In the genomic region with DNA sequence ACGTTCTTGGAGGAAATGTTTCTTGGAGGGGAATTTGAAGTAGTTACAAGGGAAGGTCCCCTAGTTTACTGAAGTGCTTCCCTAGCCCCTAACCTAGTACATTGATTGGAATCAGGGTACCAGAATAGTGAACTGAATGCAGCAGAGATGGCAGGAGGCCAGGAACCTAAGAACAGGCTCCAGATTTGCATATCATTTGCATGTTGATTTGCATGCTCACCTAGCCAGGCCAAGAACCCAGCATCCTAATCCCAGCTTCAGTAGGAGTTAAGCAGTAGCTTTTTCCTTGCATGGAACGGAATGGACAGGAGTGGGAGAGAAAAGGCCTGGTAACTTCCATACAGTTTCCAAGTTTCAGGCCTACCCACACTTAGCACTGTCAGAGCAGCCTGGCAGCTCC, we compare ENCODE assay signal across 19 mouse cellular contexts. TPM values are rescaled to one million over a fixed set of nuclear protein-coding genes. Genes with fewer than 3 reads are reported as not detected.
DNase-seq lines count a peak whose midpoint lies in the region; ATAC-seq and TF ChIP-seq lines count a peak whose summit lies in the region.
"Had no signal": no experiment of that assay in that cellular context is flagged by ENCODE, and none has a peak within 500 bp of the region (broad histone marks: within the 10 kb centered on the region; RNA-seq: fewer than 3 reads in every experiment).

No protein-coding gene starts in this region.

- WGBS in forebrain, embryonic 12.5 days: 65% methylated on average over 2 of the region's 2 CpGs
- WGBS in forebrain, embryonic 10.5 days: 81% methylated on average over 2 of the region's 2 CpGs
- 42% methylated on average over 2 of the region's 2 CpGs for WGBS in midbrain, embryonic 15.5 days

- no peaks in the 10 kb centered on the region for H3K36me3 ChIP-seq in forebrain, embryonic 12.5 days (replicated peaks)
- H3K36me3 ChIP-seq in forebrain, embryonic 10.5 days (replicated peaks): no peaks in the 10 kb centered on the region
- H3K36me3 ChIP-seq in midbrain, embryonic 15.5 days (replicated peaks): no peaks in the 10 kb centered on the region
- H3K36me3 ChIP-seq: limb, embryonic 12.5 days had no signal

- peaks cover 59% of the 10 kb centered on the region for H3K4me1 ChIP-seq in forebrain, embryonic 12.5 days
- peaks cover 24% of the 10 kb centered on the region for H3K4me1 ChIP-seq in forebrain, embryonic 10.5 days
- H3K4me1 ChIP-seq in midbrain, embryonic 15.5 days: peaks cover 70% of the 10 kb centered on the region

- H3K4me3 ChIP-seq in forebrain, embryonic 12.5 days (replicated peaks): no peak overlapping the region
- no peak overlapping the region for H3K4me3 ChIP-seq in forebrain, embryonic 10.5 days
- H3K4me3 ChIP-seq in left cerebral cortex, adult 2 months: no peak overlapping the region
- no peak overlapping the region for H3K4me3 ChIP-seq in midbrain, embryonic 15.5 days
- H3K4me3 ChIP-seq: limb, embryonic 12.5 days had no signal

- H3K9ac ChIP-seq in forebrain, embryonic 12.5 days: no peak overlapping the region
- H3K9ac ChIP-seq in midbrain, embryonic 15.5 days: no peak overlapping the region
- H3K9ac ChIP-seq: limb, embryonic 12.5 days; liver, embryonic 14.5 days had no signal

- no peak for DNase-seq in forebrain, embryonic 10.5 days (ENCODE audit: extremely low spot score, low spot score)
- DNase-seq in left cerebral cortex, adult 2 months (ENCODE audit: extremely low spot score in 1 of 2, low spot score in 2 of 2): no peak
- DNase-seq in left cerebral cortex, postnatal 4 days: no peak
- peak; percentile 55 for DNase-seq in brain, adult 2 months (ENCODE audit: low read depth, low spot score)
- DNase-seq in frontal cortex, postnatal 36 days (ENCODE audit: low spot score in 2 of 2): no peak
- DNase-seq in adrenal gland, adult 2 months: no peak
- DNase-seq: adrenal gland, postnatal 36 days; thymus, postnatal 25 days had no signal

- no peak for TF ChIP-seq CTCF in left cerebral cortex, adult 2 months (IDR thresholded peaks at IDR 0.05)

- H3K27me3 ChIP-seq in forebrain, embryonic 12.5 days: peaks cover 41% of the 10 kb centered on the region
- H3K27me3 ChIP-seq in forebrain, embryonic 10.5 days (ENCODE audit: poor library complexity, severe bottlenecking): peaks cover 53% of the 10 kb centered on the region
- H3K27me3 ChIP-seq in midbrain, embryonic 15.5 days (replicated peaks): 0 out of 2 replicates have a peak, but pooled peaks cover 7% of the 10 kb centered on the region

- intact Hi-C loops in left cerebral cortex, adult 2 months (cut with DNase I): loop anchor here (1.0 to 5.0 kb wide), 2 partner anchors 84 to 103 kb away; no protein-coding TSS in a partner anchor
- intact Hi-C loops in left cerebral cortex, postnatal 4 days (cut with DNase I): loop anchor here (10.0 kb wide), 1 partner anchor 261 kb away; no protein-coding TSS in a partner anchor

- ATAC-seq in forebrain, embryonic 12.5 days (ENCODE audit: low FRiP score): no peak; the same call in 1 of the 2 replicates
- ATAC-seq in midbrain, embryonic 15.5 days (replicated peaks): no peak
- ATAC-seq: activated CD4-positive, CD25-positive, alpha-beta regulatory T cell, adult 4 months; inflammation-experienced regulatory T-cells, adult 6 months; lung, postnatal 0 days had no signal

- H3K9me3 ChIP-seq in forebrain, embryonic 12.5 days: no peaks in the 10 kb centered on the region
- H3K9me3 ChIP-seq in forebrain, embryonic 10.5 days: no peaks in the 10 kb centered on the region
- no peaks in the 10 kb centered on the region for H3K9me3 ChIP-seq in midbrain, embryonic 15.5 days
- H3K9me3 ChIP-seq: limb, embryonic 12.5 days had no signal

- H3K27ac ChIP-seq in forebrain, embryonic 12.5 days: peak overlapping the region; percentile 65; the same call in 1 of the 2 replicates
- no peak overlapping the region for H3K27ac ChIP-seq in forebrain, embryonic 10.5 days
- H3K27ac ChIP-seq in left cerebral cortex, adult 2 months: peak overlapping the region; percentile 88
- H3K27ac ChIP-seq in midbrain, embryonic 15.5 days: peak overlapping the region; percentile 81
- H3K27ac ChIP-seq: limb, embryonic 12.5 days; liver, embryonic 14.5 days; stomach, postnatal 0 days had no signal

- no peak overlapping the region for H3K4me2 ChIP-seq in forebrain, embryonic 12.5 days
- H3K4me2 ChIP-seq in midbrain, embryonic 15.5 days: peak overlapping the region; percentile 86
- H3K4me2 ChIP-seq: limb, embryonic 12.5 days had no signal

RNA-seq across cellular contexts. Expression of a gene that starts 7.7 kb away (rescaled TPM):
- 7.0 and 8.9 TPM in 2 replicates for polyA plus RNA-seq in forebrain, embryonic 12.5 days (2016; fragmentation: Nextera tagmentation; extraction: Ambion mirVana)
- 0.28 and 0.79 TPM in 2 replicates for polyA plus RNA-seq in forebrain, embryonic 10.5 days (2016; fragmentation: Nextera tagmentation; extraction: Ambion mirVana)
- total RNA-seq in left cerebral cortex, adult 2 months (2021): 10 to 100 TPM; 58.0 to 61.5 TPM
- total RNA-seq in left cerebral cortex, postnatal 4 days (2021): 10 to 100 TPM; 46.6 to 49.1 TPM
- 18.4 and 19.6 TPM in 2 replicates for polyA plus RNA-seq in midbrain, embryonic 15.5 days (2015; fragmentation: Nextera tagmentation; extraction: Ambion mirVana)
- 1 to 10 TPM in 1 of 2 experiments, under 1 TPM in 1; 0.55 to 1.3 TPM for total RNA-seq in adrenal gland, adult 2 months (2021)
- 2.9 and 4.1 TPM in 2 replicates for polyA plus RNA-seq in adrenal gland, adult 2 months (2012; rRNA removed)
- total RNA-seq: gastrocnemius, adult 8-10 months; heart, adult 8-10 months; megakaryocyte-erythroid progenitor cell, adult 5-6 weeks had no signal
- polyA plus RNA-seq: activated CD4-positive, CD25-positive, alpha-beta regulatory T cell, adult 4 months; inflammation-experienced regulatory T-cells, adult 6 months; liver, embryonic 14.5 days had no signal

RNA-seq across cellular contexts. Expression of a gene that starts 34.7 kb away (rescaled TPM):
- 2.0 and 2.3 TPM in 2 replicates for polyA plus RNA-seq in forebrain, embryonic 12.5 days (2016; fragmentation: Nextera tagmentation; extraction: Ambion mirVana)
- 0.55 and 1.2 TPM in 2 replicates for polyA plus RNA-seq in forebrain, embryonic 10.5 days (2016; fragmentation: Nextera tagmentation; extraction: Ambion mirVana)
- 1 to 10 TPM; 4.8 to 6.5 TPM for total RNA-seq in left cerebral cortex, adult 2 months (2021)
- 1 to 10 TPM; 6.7 to 7.0 TPM for total RNA-seq in left cerebral cortex, postnatal 4 days (2021)
- polyA plus RNA-seq in midbrain, embryonic 15.5 days (2015; fragmentation: Nextera tagmentation; extraction: Ambion mirVana): 10.4 and 11.4 TPM in 2 replicates
- 1 to 10 TPM; 5.0 to 5.2 TPM for total RNA-seq in adrenal gland, adult 2 months (2021)
- 11.7 and 13.8 TPM in 2 replicates for polyA plus RNA-seq in adrenal gland, adult 2 months (2012; rRNA removed)
- total RNA-seq: megakaryocyte-erythroid progenitor cell, adult 5-6 weeks had no signal
